Comparison of ENCODE assay signal across 14 mouse cellular contexts in the genomic region with DNA sequence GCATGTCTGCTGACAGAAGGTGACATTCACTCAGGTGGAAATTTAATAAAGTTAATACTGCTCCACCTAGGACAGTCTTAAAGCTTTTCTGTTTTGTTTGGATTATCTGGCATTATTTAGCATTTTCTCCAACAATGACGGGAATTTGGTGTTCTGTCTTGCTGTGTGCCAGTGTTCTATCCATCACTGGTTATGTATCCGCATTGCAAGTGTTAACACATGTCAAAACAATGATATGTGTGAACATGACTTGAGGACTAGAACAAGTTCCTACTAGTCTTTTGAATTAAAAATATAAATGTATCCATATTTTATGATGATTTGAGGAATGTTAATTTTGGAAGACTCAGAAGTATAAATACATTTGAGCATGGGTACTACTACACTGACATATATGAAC.
"Had no signal": no experiment of that assay in that cellular context is flagged by ENCODE, and none has a peak within 500 bp of the region (broad histone marks: within the 10 kb centered on the region; RNA-seq: fewer than 3 reads in every experiment).

No protein-coding gene starts in this region.

- H3K4me1 ChIP-seq: midbrain, embryonic 10.5 days; midbrain, embryonic 13.5 days; midbrain, embryonic 15.5 days; neural tube, embryonic 12.5 days; stomach, embryonic 15.5 days had no signal

- H3K9me3 ChIP-seq: midbrain, embryonic 15.5 days; neural tube, embryonic 12.5 days; stomach, embryonic 15.5 days had no signal

- H3K9ac ChIP-seq: lung, embryonic 14.5 days; midbrain, embryonic 13.5 days; midbrain, embryonic 15.5 days; neural tube, embryonic 12.5 days; stomach, embryonic 15.5 days had no signal

- H3K27me3 ChIP-seq: midbrain, embryonic 13.5 days; midbrain, embryonic 15.5 days; neural tube, embryonic 12.5 days; stomach, embryonic 15.5 days had no signal

- H3K4me2 ChIP-seq: lung, embryonic 14.5 days; midbrain, embryonic 13.5 days; midbrain, embryonic 15.5 days; neural tube, embryonic 12.5 days; stomach, embryonic 15.5 days had no signal

- H3K36me3 ChIP-seq: midbrain, embryonic 13.5 days; midbrain, embryonic 15.5 days; neural tube, embryonic 12.5 days; stomach, embryonic 15.5 days had no signal

- H3K4me3 ChIP-seq: midbrain, embryonic 10.5 days; midbrain, embryonic 13.5 days; midbrain, embryonic 15.5 days; neural tube, embryonic 12.5 days; stomach, embryonic 15.5 days had no signal

- H3K27ac ChIP-seq: midbrain, embryonic 10.5 days; midbrain, embryonic 13.5 days; midbrain, embryonic 15.5 days; neural tube, embryonic 12.5 days; stomach, embryonic 15.5 days; stomach, postnatal 0 days had no signal

- ATAC-seq: midbrain, embryonic 13.5 days; midbrain, embryonic 15.5 days had no signal

- DNase-seq: lung, adult 18-20 months; lung, embryonic 14.5 days; lung, postnatal 10 days; lung, postnatal 4 days; right cerebral cortex, postnatal 14 days; thymus, adult 2 months; thymus, postnatal 25 days; thymus, postnatal 4 days had no signal
